Mouse (Mus musculus) heart, embryonic 13.5 days (tissue): ENCODE measurements around the gene Zc3h12d. TPM values are rescaled to one million over a fixed set of nuclear protein-coding genes. Genes with fewer than 3 reads are reported as not detected.

Source experiments
- ATAC-seq: fragments of 200-750 bp; cut with Nextera tagmentation; 2 replicates; pipeline ENCODE4 v1.8.0; 2017; ENCODE audit warnings: moderate TSS enrichment; ENCODE audit not compliant: insufficient number of reproducible peaks, low FRiP score, low TSS enrichment; ENCODE audit errors: extremely low read depth
- H3K27ac ChIP-seq: fragments of 300-500 bp; sonication (generic); replicated peaks from 2 replicates; pipeline ENCODE4 v1.5.1; 2015; ENCODE audit warnings: moderate library complexity, mild to moderate bottlenecking, inconsistent platforms
- H3K27me3 ChIP-seq: fragments of 300-500 bp; sonication (generic); replicated peaks from 2 replicates; pipeline ENCODE4 v1.6.1; 2015; ENCODE audit warnings: mild to moderate bottlenecking, inconsistent platforms
- H3K36me3 ChIP-seq: fragments of 300-500 bp; sonication (generic); 2 replicates; pipeline ENCODE4 v1.6.1; 2015; ENCODE audit warnings: mild to moderate bottlenecking, inconsistent platforms
- H3K4me1 ChIP-seq: fragments of 300-500 bp; sonication (generic); 2 replicates; pipeline ENCODE4 v1.6.1; 2015; ENCODE audit warnings: inconsistent platforms
- H3K4me2 ChIP-seq: fragments of 300-500 bp; sonication (generic); 2 replicates; pipeline ENCODE4 v1.6.1; 2015; ENCODE audit warnings: inconsistent platforms, mild to moderate bottlenecking, moderate library complexity
- H3K4me3 ChIP-seq: fragments of 300-500 bp; sonication (generic); 2 replicates; pipeline ENCODE4 v1.5.1; 2015; ENCODE audit warnings: moderate library complexity, mild to moderate bottlenecking, inconsistent platforms
- H3K9ac ChIP-seq: fragments of 300-500 bp; sonication (generic); 2 replicates; pipeline ENCODE4 v1.6.1; 2015; ENCODE audit warnings: inconsistent platforms, mild to moderate bottlenecking, moderate library complexity
- H3K9me3 ChIP-seq: fragments of 300-500 bp; sonication (generic); 2 replicates; pipeline ENCODE4 v1.6.1; 2016; ENCODE audit warnings: inconsistent platforms
- WGBS: fragments of 180-500 bp; shearing (Covaris S2); methylation state at CpG from one replicate; pipeline ENCODE4 v1.1.7; 2015; ENCODE audit warnings: mixed read lengths; 5-methylcytosine and 5-hydroxymethylcytosine counted together
- polyA plus RNA-seq: library from polyadenylated mRNA; unstranded; fragments of >200 nt; fragmentation: Nextera tagmentation; extraction: Ambion mirVana; gene quantifications from 2 replicates; pipeline ENCODE4 v1.2.1, GENCODE M21; 2015

The Zc3h12d gene
- polyA plus RNA-seq, 1 experiment from 2014 or later, result 0.41 TPM

GRCm38 (mm10) chr10:7839551-7840352 is 7.5 kb downstream of the Zc3h12d start:
- Histone ChIP-seq H3K9ac (no peak overlapping the region), H3K4me3 (no peak overlapping the region), H3K4me2 (no peak overlapping the region), H3K9me3 (no peaks in the 10 kb centered on the region), H3K27me3 (peaks cover 7% of the 10 kb centered on the region; the same call in 1 of the 2 replicates), H3K36me3 (no peaks in the 10 kb centered on the region), H3K27ac (no peak overlapping the region), H3K4me1 (peaks cover 22% of the 10 kb centered on the region)
- WGBS, result 84% methylated on average over 22 of the region's 22 CpGs
- ATAC-seq, result no peak

DNA sequence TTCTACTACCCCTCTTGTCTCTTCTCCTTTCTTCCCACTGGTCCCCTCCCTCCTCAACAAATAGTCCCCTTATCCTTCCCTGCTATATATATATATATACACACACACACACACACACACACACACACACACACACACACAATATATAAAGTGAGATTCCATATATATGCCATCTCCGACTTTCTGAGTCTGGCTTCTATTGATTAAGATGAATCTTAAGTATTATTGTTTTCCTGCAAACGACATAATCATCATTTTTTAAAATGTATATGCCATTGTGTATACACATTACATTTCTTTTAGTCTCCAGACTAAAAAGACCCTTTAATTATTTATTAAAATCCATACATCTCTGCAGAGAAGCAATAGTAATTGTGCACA is 8.1 kb downstream of the Zc3h12d start:
- no peak for ATAC-seq
- H3K4me3 ChIP-seq, result no peak overlapping the region
- no peak overlapping the region for H3K4me2 ChIP-seq
- 70% methylated on average over 2 of the region's 2 CpGs for WGBS
- H3K4me1 ChIP-seq, result peaks cover 22% of the 10 kb centered on the region
- no peak overlapping the region for H3K27ac ChIP-seq
- no peak overlapping the region for H3K9ac ChIP-seq
- H3K27me3 ChIP-seq, result peaks cover 8% of the 10 kb centered on the region; the same call in 1 of the 2 replicates
- no peaks in the 10 kb centered on the region for H3K9me3 ChIP-seq
- no peaks in the 10 kb centered on the region for H3K36me3 ChIP-seq

DNA sequence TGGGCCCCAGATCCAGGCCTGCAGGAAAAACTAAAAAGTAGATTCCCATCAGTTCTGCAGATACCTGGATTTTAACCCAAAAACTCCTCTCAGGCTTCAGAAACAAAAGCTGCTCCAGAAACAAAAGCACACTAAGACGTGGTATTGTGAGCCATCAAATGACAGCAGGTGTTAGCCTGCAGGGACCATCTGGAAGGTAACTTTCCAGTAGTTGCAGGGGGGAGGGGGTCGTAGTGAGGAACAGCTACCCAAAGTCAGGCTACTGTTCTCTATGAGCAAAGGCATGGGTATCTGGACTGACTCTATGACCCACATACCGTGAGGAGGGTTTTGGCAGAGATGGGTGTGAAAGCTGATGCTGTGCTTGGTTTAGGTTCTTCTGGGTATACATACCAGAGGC is 8.5 kb downstream of the Zc3h12d start:
- no peak overlapping the region for H3K4me3 ChIP-seq
- H3K27ac ChIP-seq, result peak overlapping the region; percentile 89
- no peaks in the 10 kb centered on the region for H3K9me3 ChIP-seq
- ATAC-seq, result no peak
- no peaks in the 10 kb centered on the region for H3K36me3 ChIP-seq
- 69% methylated on average over 3 of the region's 3 CpGs for WGBS
- H3K9ac ChIP-seq, result no peak overlapping the region
- H3K4me2 ChIP-seq, result no peak overlapping the region
- peaks cover 22% of the 10 kb centered on the region for H3K4me1 ChIP-seq
- H3K27me3 ChIP-seq, result peaks cover 6% of the 10 kb centered on the region; the same call in 1 of the 2 replicates

- Histone ChIP-seq H3K27ac (peak overlapping the region; percentile 89), H3K9me3 (no peaks in the 10 kb centered on the region), H3K27me3 (peaks cover 6% of the 10 kb centered on the region; the same call in 1 of the 2 replicates), H3K4me3 (peak overlapping the region; percentile 24), H3K36me3 (no peaks in the 10 kb centered on the region), H3K4me2 (peak overlapping the region; percentile 64), H3K9ac (peak overlapping the region; percentile 58), H3K4me1 (peaks cover 22% of the 10 kb centered on the region)
- ATAC-seq, result no peak
- WGBS, result 11% methylated on average over 14 of the region's 14 CpGs
Measured at GRCm38 (mm10) chr10:7841571-7842080, 9.4 kb downstream of the Zc3h12d start.

DNA sequence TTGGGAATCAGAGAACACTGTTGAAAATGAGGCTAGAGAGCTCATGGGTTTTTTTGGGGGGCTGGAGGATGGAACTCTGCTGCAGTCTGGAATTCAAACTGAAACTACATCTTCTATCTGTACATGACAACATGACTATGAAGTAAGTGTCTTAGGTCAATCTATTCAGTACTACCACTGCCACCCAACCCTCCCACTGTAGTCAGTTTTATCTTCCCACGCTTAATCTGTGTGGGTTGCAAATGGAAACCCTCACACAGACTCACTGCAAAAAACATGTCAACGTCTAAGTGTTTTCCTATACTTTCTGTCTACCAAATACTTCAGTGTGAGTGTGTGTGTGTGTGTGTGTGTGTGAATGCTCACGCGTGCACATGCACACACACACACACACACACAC is 10.9 kb downstream of the Zc3h12d start:
- H3K27me3 ChIP-seq, result peaks cover 6% of the 10 kb centered on the region; the same call in 1 of the 2 replicates
- no peaks in the 10 kb centered on the region for H3K36me3 ChIP-seq
- no peak overlapping the region for H3K27ac ChIP-seq
- peaks cover 22% of the 10 kb centered on the region for H3K4me1 ChIP-seq
- no peak overlapping the region for H3K4me2 ChIP-seq
- no peak overlapping the region for H3K9ac ChIP-seq
- H3K9me3 ChIP-seq, result no peaks in the 10 kb centered on the region
- 68% methylated on average over 4 of the region's 4 CpGs for WGBS
- no peak overlapping the region for H3K4me3 ChIP-seq
- ATAC-seq, result no peak

DNA sequence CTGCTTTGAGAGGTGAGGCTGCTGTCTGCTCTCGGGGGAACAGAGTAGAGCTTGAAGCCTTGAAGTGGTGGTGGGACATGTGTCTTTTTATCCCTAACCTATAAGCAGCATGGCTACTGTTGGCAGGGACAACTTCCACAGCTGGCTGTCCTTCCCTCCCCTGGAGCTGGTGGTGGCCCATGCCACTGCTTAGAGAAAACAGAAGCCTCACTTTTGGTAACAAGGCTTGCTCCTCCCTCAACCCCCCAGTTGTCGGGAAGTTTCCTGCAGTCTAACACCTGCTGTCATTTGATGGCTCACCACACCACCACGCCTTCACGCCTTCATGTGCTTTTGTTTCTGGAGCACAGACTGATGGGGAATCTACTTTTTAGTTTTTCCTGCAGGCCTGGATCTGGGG is 11.9 kb downstream of the Zc3h12d start:
- no peak overlapping the region for H3K4me3 ChIP-seq
- H3K4me2 ChIP-seq, result no peak overlapping the region
- 70% methylated on average over 4 of the region's 4 CpGs for WGBS
- ATAC-seq, result no peak
- H3K36me3 ChIP-seq, result no peaks in the 10 kb centered on the region
- peaks cover 6% of the 10 kb centered on the region; the same call in 1 of the 2 replicates for H3K27me3 ChIP-seq
- H3K4me1 ChIP-seq, result peaks cover 22% of the 10 kb centered on the region
- H3K27ac ChIP-seq, result no peak overlapping the region
- H3K9me3 ChIP-seq, result no peaks in the 10 kb centered on the region
- H3K9ac ChIP-seq, result no peak overlapping the region

DNA sequence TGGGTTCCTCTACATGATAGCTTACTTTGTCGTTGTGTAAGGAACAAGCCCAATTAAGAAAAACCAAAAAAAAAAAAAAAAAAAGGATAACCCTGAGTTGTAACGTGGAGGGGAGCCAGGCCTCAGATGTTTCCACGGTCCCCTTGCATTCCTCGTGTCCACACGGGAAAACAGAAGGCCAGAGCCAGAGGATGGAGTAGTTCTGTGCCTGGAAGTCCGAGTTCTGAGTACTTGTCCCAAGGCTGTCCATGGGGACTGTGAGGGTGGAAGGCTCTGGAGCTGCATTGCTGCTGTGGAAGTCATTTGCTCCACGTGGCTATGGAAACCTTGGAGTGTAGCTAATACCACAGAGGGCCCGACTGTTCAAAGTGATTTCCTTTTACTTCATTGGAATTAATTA is 12.9 kb downstream of the Zc3h12d start:
- Histone ChIP-seq H3K9ac (no peak overlapping the region), H3K27ac (no peak overlapping the region), H3K36me3 (no peaks in the 10 kb centered on the region), H3K27me3 (peaks cover 6% of the 10 kb centered on the region; the same call in 1 of the 2 replicates), H3K9me3 (no peaks in the 10 kb centered on the region), H3K4me3 (no peak overlapping the region), H3K4me2 (no peak overlapping the region), H3K4me1 (peaks cover 25% of the 10 kb centered on the region)
- no peak for ATAC-seq
- 62% methylated on average over 8 of the region's 8 CpGs for WGBS

DNA sequence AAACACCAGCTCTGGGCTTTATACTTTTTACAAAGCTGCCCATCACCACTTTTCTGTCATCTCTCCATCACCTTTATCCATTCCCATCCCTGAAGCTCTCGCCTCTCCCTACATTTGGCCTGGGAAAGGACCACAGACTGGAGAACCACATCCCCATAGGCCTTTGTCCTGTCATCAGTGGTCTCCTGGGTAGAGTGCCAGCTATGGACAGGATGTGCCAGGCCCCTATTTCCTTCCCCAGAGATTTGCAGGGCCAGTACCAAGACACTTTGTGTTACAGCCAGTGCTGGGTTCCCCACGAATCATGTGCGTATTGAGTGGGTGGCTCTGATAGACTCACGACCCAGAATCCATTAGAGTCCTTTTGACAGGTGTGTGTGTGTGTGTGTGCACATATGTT is 13.7 kb downstream of the Zc3h12d start:
- H3K27me3 ChIP-seq, result peaks cover 6% of the 10 kb centered on the region; the same call in 1 of the 2 replicates
- WGBS, result 88% methylated on average over 4 of the region's 4 CpGs
- no peak for ATAC-seq
- no peak overlapping the region for H3K9ac ChIP-seq
- H3K4me2 ChIP-seq, result no peak overlapping the region
- peaks cover 21% of the 10 kb centered on the region for H3K4me1 ChIP-seq
- H3K36me3 ChIP-seq, result no peaks in the 10 kb centered on the region
- no peak overlapping the region for H3K27ac ChIP-seq
- H3K4me3 ChIP-seq, result no peak overlapping the region
- no peaks in the 10 kb centered on the region for H3K9me3 ChIP-seq

DNA sequence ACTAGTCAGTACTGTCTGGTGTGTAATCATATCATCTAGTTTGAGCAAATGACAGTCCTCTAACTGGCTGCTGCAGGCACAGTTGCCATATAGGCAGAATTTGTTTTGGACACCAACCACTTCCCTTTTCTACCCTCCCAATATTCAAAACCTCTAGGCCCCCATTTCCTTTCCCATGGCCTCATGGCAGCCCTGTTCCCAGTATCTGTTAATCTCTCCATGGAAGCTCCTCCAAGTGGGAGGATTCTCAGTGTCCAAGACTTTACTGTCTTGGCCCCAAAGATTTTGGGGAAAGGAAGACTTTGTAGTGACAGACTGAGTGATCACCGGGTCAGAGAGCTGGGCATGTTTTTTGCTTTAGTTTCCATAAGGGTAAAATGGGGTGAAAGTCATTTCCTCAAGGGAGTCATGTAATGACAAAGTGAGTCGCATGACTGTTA is 14.9 kb downstream of the Zc3h12d start:
- H3K4me2 ChIP-seq, result no peak overlapping the region
- no peak overlapping the region for H3K9ac ChIP-seq
- H3K4me3 ChIP-seq, result no peak overlapping the region
- H3K9me3 ChIP-seq, result no peaks in the 10 kb centered on the region
- 67% methylated on average over 2 of the region's 2 CpGs for WGBS
- ATAC-seq, result no peak
- H3K27me3 ChIP-seq, result peaks cover 6% of the 10 kb centered on the region; the same call in 1 of the 2 replicates
- peaks cover 9% of the 10 kb centered on the region for H3K4me1 ChIP-seq
- no peak overlapping the region for H3K27ac ChIP-seq
- no peaks in the 10 kb centered on the region for H3K36me3 ChIP-seq

DNA sequence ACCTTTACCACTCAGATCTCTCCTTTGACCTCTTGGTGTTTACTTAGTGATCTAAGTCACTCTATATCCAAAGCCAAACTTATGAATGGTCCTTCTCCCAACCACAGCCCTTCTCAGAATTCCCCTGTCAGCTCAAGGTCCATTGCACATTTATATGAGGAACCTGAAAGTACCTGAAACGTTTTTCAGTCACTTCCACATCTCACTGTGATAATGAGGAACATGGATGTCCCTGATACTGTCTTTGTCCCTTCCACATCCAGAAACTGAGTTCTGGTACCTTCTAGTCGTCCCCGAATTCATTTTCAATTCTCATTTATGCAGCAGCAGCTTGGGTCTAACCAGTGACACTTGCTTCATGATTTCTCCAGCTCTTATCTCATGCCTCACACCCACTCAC is 19.6 kb downstream of the Zc3h12d start:
- ATAC-seq, result no peak
- WGBS, result 66% methylated on average over 3 of the region's 3 CpGs
- no peaks in the 10 kb centered on the region for H3K9me3 ChIP-seq
- H3K4me3 ChIP-seq, result no peak overlapping the region
- H3K27me3 ChIP-seq, result no peaks in the 10 kb centered on the region
- H3K36me3 ChIP-seq, result no peaks in the 10 kb centered on the region
- H3K9ac ChIP-seq, result no peak overlapping the region
- H3K4me2 ChIP-seq, result no peak overlapping the region
- H3K27ac ChIP-seq, result no peak overlapping the region
- 0 out of 2 replicates have a peak, but pooled peaks cover 3% of the 10 kb centered on the region for H3K4me1 ChIP-seq

DNA sequence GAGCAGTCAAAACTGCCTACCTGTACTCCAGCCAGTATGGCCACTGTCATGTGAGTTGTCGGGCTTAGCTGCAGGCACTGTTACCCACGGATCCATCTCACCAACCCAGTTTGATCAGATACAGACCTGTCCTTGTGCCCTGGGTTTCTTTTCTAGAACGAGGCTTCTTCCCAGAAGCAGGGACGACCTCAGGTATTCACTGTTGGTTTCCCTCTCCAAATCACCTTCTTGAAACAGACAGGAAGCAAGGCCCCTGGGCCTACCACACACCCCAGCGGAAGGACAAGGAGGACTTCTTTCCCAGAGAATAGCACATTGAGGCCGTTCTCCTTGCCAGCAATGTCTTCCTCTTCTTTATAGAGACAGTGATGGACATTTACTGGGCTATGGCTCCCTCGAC is 28.2 kb downstream of the Zc3h12d start:
- Histone ChIP-seq H3K4me1 (no peaks in the 10 kb centered on the region), H3K36me3 (no peaks in the 10 kb centered on the region), H3K27me3 (no peaks in the 10 kb centered on the region), H3K9me3 (peaks cover 4% of the 10 kb centered on the region; the same call in 1 of the 2 replicates), H3K4me3 (no peak overlapping the region), H3K9ac (no peak overlapping the region), H3K27ac (no peak overlapping the region), H3K4me2 (no peak overlapping the region)
- no peak for ATAC-seq
- 78% methylated on average over 7 of the region's 7 CpGs for WGBS
